Mouse (Mus musculus): ENCODE data around the gene Btbd7.

GRCm38 (mm10) chr12:102779452-102779851, 98.8 kb downstream of the Btbd7 start:
- TF ChIP-seq POLR2A (IDR thresholded peaks at IDR 0.05; ENCODE audit: low read depth, low read length) (no peak), CTCF (conservative IDR thresholded peaks at IDR 0.05; ENCODE audit: insufficient read depth, insufficient read length, low read depth, low read length) (0 out of 2 replicates have a peak, but pooled peaks have one; percentile 15)
